Mouse (Mus musculus): Measurements from ENCODE around the gene Usf3. TPM values are rescaled to one million over a fixed set of nuclear protein-coding genes. Genes with fewer than 3 reads are reported as not detected.
A peak's percentile ranks its signal among the peaks of the same experiment; 100 is the strongest.

The Usf3 gene
- polyA plus RNA-seq, 1 experiment from 2014 or later, result 4.4 TPM

DNA sequence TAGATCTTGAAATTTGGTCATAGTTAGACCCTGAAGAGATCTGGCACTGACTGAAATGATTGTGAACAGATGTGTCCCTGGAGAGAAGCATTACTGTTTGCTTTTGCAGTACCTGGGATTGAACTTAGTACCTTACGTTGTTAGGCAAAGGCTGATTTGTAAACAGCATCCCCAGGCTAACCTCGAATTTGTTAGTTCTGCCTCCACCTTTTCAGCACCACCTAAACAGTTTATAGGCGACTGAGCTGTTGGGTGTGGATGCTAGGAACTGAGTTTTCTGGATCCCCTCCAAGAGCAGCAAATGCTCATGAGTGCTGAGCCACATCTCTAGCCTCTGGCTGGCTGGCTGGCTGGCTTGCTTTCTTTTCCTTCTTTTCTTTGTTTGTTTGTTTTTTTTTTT, 7.9 kb upstream of the Usf3 start:
- peaks cover 7% of the 10 kb centered on the region for H3K36me3 ChIP-seq (replicated peaks; ENCODE audit: control insufficient read depth, insufficient read depth)
- H3K4me3 ChIP-seq (replicated peaks; ENCODE audit: low read length), result no peak overlapping the region
- H3K27me3 ChIP-seq (ENCODE audit: control insufficient read depth, insufficient read depth, low read length), result no peaks in the 10 kb centered on the region
- no peak overlapping the region for H3K27ac ChIP-seq
- H3K9me3 ChIP-seq (ENCODE audit: control insufficient read depth, low read length), result no peaks in the 10 kb centered on the region
- WGBS, result 64% methylated on average over 3 of the region's 3 CpGs
- ATAC-seq (ENCODE audit: low FRiP score) (no peak), DNase-seq (ENCODE audit: low spot score) (no peak)
- H3K4me2 ChIP-seq (replicated peaks), result no peak overlapping the region
- H3K9ac ChIP-seq, result no peak overlapping the region
- no peaks in the 10 kb centered on the region for H3K4me1 ChIP-seq (replicated peaks; ENCODE audit: control insufficient read depth, insufficient read depth, low read length)

DNA sequence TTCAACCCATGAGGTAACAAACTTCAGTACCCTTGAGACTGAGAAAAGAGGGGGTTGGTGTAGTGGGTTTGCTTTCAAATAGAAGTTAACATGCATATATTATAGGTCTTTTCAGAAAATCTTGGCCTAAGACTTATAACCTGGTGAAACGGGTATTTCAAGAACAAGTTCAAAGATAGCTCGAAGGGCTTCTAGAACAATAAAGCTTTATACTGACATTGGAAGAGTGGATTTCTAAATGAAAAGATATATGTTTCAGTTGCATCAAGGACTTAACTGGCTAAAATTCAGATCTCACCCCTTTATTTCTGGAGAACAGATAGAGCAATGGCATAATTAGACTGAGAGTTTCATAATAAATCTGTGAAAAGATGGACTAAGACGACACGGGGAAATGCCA, 4.1 kb upstream of the Usf3 start:
- Histone ChIP-seq H3K9me3 (ENCODE audit: control insufficient read depth, low read length) (no peaks in the 10 kb centered on the region), H3K27me3 (ENCODE audit: control insufficient read depth, insufficient read depth, low read length) (no peaks in the 10 kb centered on the region), H3K36me3 (replicated peaks; ENCODE audit: control insufficient read depth, insufficient read depth) (no peaks in the 10 kb centered on the region), H3K4me2 (replicated peaks) (no peak overlapping the region), H3K4me1 (replicated peaks; ENCODE audit: control insufficient read depth, insufficient read depth, low read length) (peaks cover under 1% of the 10 kb centered on the region; the same call in 1 of the 2 replicates), H3K4me3 (replicated peaks; ENCODE audit: low read length) (no peak overlapping the region), H3K27ac (no peak overlapping the region), H3K9ac (no peak overlapping the region)
- no peak for ATAC-seq (ENCODE audit: low FRiP score)
- no peak for DNase-seq (ENCODE audit: low spot score)
- WGBS, result 89% methylated on average over 4 of the region's 4 CpGs

DNA sequence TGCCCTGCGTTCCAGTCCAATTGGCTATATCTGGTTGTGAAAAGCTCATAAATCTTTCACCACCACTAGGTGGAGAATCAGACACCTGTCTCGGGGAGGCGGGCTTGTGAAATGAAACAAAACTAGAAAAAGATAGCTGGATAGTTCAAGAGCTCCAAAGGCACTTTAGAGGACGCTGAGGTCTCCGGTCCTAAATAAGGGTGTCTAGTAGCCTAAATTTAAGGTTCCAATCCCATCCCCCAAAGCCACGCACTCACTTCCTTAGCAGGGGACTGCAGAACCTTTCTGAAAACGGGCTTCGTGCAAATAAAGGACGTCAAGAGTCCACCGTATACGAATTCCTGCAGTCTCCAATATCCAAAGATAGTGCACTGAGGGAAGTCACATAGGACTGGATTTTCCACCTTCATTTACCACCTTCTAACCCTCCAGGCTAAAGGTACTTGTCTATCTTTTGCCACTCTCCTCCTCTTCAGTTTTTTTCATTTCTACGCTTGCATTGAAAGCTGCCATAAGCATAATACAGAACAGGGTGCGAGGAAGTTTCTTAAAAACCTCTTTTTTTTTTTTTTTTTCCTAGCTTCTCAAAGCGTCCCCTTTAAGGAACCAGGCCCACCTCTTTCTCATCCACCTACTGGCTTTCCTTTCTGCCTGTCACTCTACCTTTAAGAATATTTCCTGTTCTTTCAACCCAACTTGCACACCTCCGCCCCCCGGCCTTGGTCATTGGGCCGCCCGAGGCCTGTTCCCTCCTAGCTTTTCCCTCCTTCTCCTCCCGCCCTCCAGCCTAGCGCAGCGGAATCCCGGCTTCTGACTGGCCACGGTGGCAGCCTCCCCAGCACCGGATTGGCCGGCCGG, 520 bp upstream of the Usf3 start:
- WGBS, result under 1% methylated on average over 26 of the region's 26 CpGs
- DNase-seq (ENCODE audit: low spot score) (peak; percentile 95), ATAC-seq (ENCODE audit: low FRiP score) (peak; percentile 100)
- Histone ChIP-seq H3K4me1 (replicated peaks; ENCODE audit: control insufficient read depth, insufficient read depth, low read length) (peaks cover 11% of the 10 kb centered on the region), H3K9ac (peak overlapping the region; percentile 47), H3K27ac (peak overlapping the region; percentile 81), H3K4me3 (replicated peaks; ENCODE audit: low read length) (peak overlapping the region; percentile 76), H3K27me3 (ENCODE audit: control insufficient read depth, insufficient read depth, low read length) (no peaks in the 10 kb centered on the region), H3K9me3 (ENCODE audit: control insufficient read depth, low read length) (no peaks in the 10 kb centered on the region), H3K36me3 (replicated peaks; ENCODE audit: control insufficient read depth, insufficient read depth) (no peaks in the 10 kb centered on the region), H3K4me2 (replicated peaks) (peak overlapping the region; percentile 66)

DNA sequence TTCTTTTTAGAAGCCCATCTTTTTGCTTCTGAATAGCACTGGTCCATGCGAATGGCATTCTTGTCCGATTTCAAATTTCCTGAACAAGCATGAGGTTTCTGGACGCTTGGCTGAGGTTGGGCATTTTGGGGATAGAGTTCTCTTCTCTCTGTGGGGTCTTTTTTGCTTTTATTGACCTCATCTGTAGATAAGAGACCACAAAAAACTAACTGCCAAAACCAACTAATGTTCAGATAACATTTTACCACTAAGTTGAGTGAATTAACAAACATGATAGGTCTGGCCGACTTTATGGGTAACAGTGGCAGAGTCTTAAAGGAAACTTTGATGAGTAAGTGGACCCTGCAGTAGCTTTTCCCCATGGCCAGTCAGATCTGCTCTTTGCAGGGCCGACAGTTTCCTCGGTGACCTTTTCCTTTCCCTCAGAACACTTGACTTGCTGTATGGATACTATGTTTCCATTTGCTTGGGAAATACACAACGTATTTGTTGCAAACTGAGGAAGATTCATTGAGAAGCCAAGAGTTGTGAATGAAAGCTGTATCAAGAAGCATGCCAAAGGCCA, 1.0 kb downstream of the Usf3 start:
- no peaks in the 10 kb centered on the region for H3K36me3 ChIP-seq (replicated peaks; ENCODE audit: control insufficient read depth, insufficient read depth)
- H3K27ac ChIP-seq, result peak overlapping the region; percentile 74; the same call in 1 of the 2 replicates
- peaks cover 11% of the 10 kb centered on the region for H3K4me1 ChIP-seq (replicated peaks; ENCODE audit: control insufficient read depth, insufficient read depth, low read length)
- WGBS, result 27% methylated on average over 7 of the region's 7 CpGs
- peak overlapping the region; percentile 52 for H3K4me2 ChIP-seq (replicated peaks)
- no peaks in the 10 kb centered on the region for H3K27me3 ChIP-seq (ENCODE audit: control insufficient read depth, insufficient read depth, low read length)
- H3K4me3 ChIP-seq (replicated peaks; ENCODE audit: low read length), result peak overlapping the region; percentile 76
- DNase-seq (ENCODE audit: low spot score) (peak; percentile 26), ATAC-seq (ENCODE audit: low FRiP score) (no peak)
- H3K9ac ChIP-seq, result peak overlapping the region; percentile 82
- no peaks in the 10 kb centered on the region for H3K9me3 ChIP-seq (ENCODE audit: control insufficient read depth, low read length)

DNA sequence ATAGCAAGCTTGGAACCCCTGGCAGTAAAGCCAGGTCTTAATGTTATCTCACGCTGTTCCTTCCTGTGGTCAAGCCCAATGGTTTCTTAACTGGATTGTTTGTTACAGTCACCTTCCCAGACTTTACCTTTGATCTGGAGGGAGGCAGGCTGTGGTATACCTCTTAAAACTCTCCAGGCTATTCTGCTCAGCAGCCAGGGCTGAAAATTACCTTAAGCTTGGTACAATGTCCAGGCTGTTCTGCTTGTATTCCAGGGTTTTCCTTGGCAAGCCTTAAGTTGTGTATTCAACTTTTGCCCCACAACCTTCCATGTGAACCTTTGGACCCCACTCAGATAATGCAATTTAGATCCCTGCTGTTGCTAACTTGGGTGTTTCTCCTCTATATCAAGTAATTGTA, 2.0 kb downstream of the Usf3 start:
- H3K4me1 ChIP-seq (replicated peaks; ENCODE audit: control insufficient read depth, insufficient read depth, low read length), result peaks cover 11% of the 10 kb centered on the region
- WGBS, result 94% methylated on average over 1 of the region's 1 CpGs
- no peak overlapping the region for H3K27ac ChIP-seq
- DNase-seq (ENCODE audit: low spot score), result no peak
- no peak overlapping the region for H3K4me2 ChIP-seq (replicated peaks)
- H3K36me3 ChIP-seq (replicated peaks; ENCODE audit: control insufficient read depth, insufficient read depth), result no peaks in the 10 kb centered on the region
- H3K27me3 ChIP-seq (ENCODE audit: control insufficient read depth, insufficient read depth, low read length), result no peaks in the 10 kb centered on the region
- ATAC-seq (ENCODE audit: low FRiP score), result no peak
- H3K9ac ChIP-seq, result no peak overlapping the region
- no peaks in the 10 kb centered on the region for H3K9me3 ChIP-seq (ENCODE audit: control insufficient read depth, low read length)
- H3K4me3 ChIP-seq (replicated peaks; ENCODE audit: low read length), result no peak overlapping the region

DNA sequence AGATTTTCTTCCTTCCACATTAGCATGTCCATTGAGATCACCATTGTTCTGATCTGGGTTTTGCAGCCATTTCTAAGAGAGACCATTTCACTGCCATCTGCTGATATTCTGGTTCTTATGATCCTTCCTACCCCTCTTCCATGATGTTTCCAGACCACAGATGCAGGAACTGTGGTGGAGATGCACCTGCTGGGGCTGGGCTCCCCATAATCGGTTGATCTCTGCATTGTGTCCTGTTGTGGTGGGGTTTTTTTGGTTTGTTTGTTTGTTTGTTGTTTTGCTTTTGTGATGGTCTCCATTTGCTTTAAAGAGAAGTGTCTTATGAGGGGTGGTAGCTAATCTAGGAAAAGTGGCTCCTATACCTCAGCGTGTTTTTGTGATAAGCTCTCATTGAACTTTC, 3.5 kb downstream of the Usf3 start:
- Histone ChIP-seq H3K27me3 (ENCODE audit: control insufficient read depth, insufficient read depth, low read length) (no peaks in the 10 kb centered on the region), H3K9me3 (ENCODE audit: control insufficient read depth, low read length) (no peaks in the 10 kb centered on the region), H3K9ac (no peak overlapping the region), H3K4me3 (replicated peaks; ENCODE audit: low read length) (no peak overlapping the region), H3K27ac (no peak overlapping the region), H3K4me2 (replicated peaks) (no peak overlapping the region), H3K4me1 (replicated peaks; ENCODE audit: control insufficient read depth, insufficient read depth, low read length) (peaks cover 11% of the 10 kb centered on the region), H3K36me3 (replicated peaks; ENCODE audit: control insufficient read depth, insufficient read depth) (no peaks in the 10 kb centered on the region)
- WGBS, result 100% methylated on average over 2 of the region's 2 CpGs
- ATAC-seq (ENCODE audit: low FRiP score) (no peak), DNase-seq (ENCODE audit: low spot score) (no peak)

DNA sequence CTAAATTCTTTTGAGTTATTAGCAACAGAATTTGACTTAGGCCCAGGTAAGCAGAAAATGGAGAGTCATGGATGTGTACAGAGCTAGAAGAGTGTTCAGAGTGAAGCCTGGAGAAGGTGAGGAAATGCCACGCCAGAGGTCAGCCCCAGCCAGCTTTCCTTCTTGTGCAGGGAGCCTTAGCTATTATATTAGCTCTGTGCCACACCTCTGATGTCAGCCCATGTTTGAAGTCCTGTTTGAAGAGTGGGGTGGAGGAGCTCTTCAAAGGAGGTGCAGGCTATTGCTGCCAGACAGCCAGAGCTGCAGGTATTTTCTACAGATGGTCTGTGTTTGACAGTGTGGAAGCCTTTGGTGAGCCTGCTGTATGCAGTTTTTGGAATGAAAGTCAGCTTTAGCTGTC, 5.5 kb downstream of the Usf3 start:
- Histone ChIP-seq H3K4me1 (replicated peaks; ENCODE audit: control insufficient read depth, insufficient read depth, low read length) (peaks cover 11% of the 10 kb centered on the region), H3K4me2 (replicated peaks) (no peak overlapping the region), H3K4me3 (replicated peaks; ENCODE audit: low read length) (no peak overlapping the region), H3K27me3 (ENCODE audit: control insufficient read depth, insufficient read depth, low read length) (no peaks in the 10 kb centered on the region), H3K9me3 (ENCODE audit: control insufficient read depth, low read length) (no peaks in the 10 kb centered on the region), H3K27ac (no peak overlapping the region), H3K36me3 (replicated peaks; ENCODE audit: control insufficient read depth, insufficient read depth) (no peaks in the 10 kb centered on the region), H3K9ac (no peak overlapping the region)
- DNase-seq (ENCODE audit: low spot score), result no peak
- ATAC-seq (ENCODE audit: low FRiP score), result no peak
- 79% methylated on average over 1 of the region's 1 CpGs for WGBS

DNA sequence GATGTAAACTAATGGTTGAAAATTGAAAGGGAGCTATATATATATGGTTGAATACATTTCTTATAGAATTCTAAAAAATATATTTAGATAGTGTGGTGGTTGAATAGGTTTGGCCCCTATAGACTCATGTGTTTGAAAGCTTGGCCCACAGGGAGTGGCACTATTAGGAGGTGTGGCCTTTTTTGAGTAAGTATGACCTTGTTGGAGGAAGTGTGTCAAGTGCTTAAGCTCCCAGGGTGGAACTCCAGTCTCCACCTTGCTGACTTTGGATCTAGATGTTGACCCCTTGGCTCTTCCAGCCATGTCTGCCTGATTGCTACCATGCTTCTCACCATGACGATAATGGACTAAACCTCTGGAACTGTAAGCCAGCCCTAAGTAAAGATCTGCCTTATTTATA, 9.6 kb downstream of the Usf3 start:
- ATAC-seq (ENCODE audit: low FRiP score), result no peak
- Histone ChIP-seq H3K36me3 (replicated peaks; ENCODE audit: control insufficient read depth, insufficient read depth) (no peaks in the 10 kb centered on the region), H3K9ac (no peak overlapping the region), H3K9me3 (ENCODE audit: control insufficient read depth, low read length) (no peaks in the 10 kb centered on the region), H3K27ac (no peak overlapping the region), H3K4me2 (replicated peaks) (no peak overlapping the region), H3K4me1 (replicated peaks; ENCODE audit: control insufficient read depth, insufficient read depth, low read length) (no peaks in the 10 kb centered on the region), H3K27me3 (ENCODE audit: control insufficient read depth, insufficient read depth, low read length) (no peaks in the 10 kb centered on the region), H3K4me3 (replicated peaks; ENCODE audit: low read length) (no peak overlapping the region)
- DNase-seq (ENCODE audit: low spot score), result no peak
- 95% methylated on average over 1 of the region's 1 CpGs for WGBS

DNA sequence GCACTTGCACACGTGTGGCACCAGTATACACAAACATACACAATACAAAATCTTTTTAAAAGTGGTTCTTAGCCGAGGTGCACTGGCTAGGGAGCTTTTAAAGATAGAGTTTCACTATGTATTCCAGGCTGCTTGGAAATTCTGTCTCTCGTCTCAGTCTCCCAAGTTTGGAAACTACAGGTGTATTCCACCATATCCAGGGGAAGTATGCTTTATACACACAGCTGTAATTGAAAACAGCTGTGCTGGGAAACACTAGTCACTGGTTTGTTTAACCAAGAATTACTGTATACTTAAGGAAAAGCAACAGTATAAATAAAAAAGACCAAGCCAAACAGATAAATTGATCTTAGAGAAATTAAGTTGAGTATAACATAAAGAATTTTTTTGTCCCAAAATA, 11.7 kb downstream of the Usf3 start:
- H3K4me1 ChIP-seq (replicated peaks; ENCODE audit: control insufficient read depth, insufficient read depth, low read length), result no peaks in the 10 kb centered on the region
- no peaks in the 10 kb centered on the region for H3K36me3 ChIP-seq (replicated peaks; ENCODE audit: control insufficient read depth, insufficient read depth)
- ATAC-seq (ENCODE audit: low FRiP score), result no peak
- no peaks in the 10 kb centered on the region for H3K27me3 ChIP-seq (ENCODE audit: control insufficient read depth, insufficient read depth, low read length)
- no peaks in the 10 kb centered on the region for H3K9me3 ChIP-seq (ENCODE audit: control insufficient read depth, low read length)
- no peak overlapping the region for H3K4me3 ChIP-seq (replicated peaks; ENCODE audit: low read length)
- H3K9ac ChIP-seq, result no peak overlapping the region
- H3K4me2 ChIP-seq (replicated peaks), result no peak overlapping the region
- DNase-seq (ENCODE audit: low spot score), result no peak
- 90% methylated on average over 3 of the region's 3 CpGs for WGBS
- H3K27ac ChIP-seq, result no peak overlapping the region
